Mouse (Mus musculus) liver, embryonic 14.5 days (tissue): ENCODE measurements around the gene Tiam2. TPM values are rescaled to one million over a fixed set of nuclear protein-coding genes. Genes with fewer than 3 reads are reported as not detected.
"Not testable (repeated sequence)": the region's sequence is repeated elsewhere in the genome, so short reads cannot be mapped to it uniquely, and the experiment has no call there.

ENCODE experiments used
- ATAC-seq: fragments of 200-750 bp; cut with Nextera tagmentation; 2 replicates; pipeline ENCODE4 v1.8.0; 2017; ENCODE audit warnings: moderate number of reproducible peaks, mild to moderate bottlenecking, moderate library complexity; ENCODE audit not compliant: insufficient read depth
- DNase-seq, 3 experiments: peaks; one replicate each; pipeline ENCODE4 v3.0.0-alpha.2; 2012 to 2013; ENCODE audit warnings: low read depth in 3 of 3, low spot score in 3 of 3
- H3K27ac ChIP-seq: fragments of 300-500 bp; sonication (generic); 2 replicates; pipeline ENCODE4 v1.5.1; 2014; ENCODE audit warnings: moderate library complexity, mild to moderate bottlenecking, control low read depth, inconsistent platforms
- H3K27me3 ChIP-seq: fragments of 300-500 bp; sonication (generic); 2 replicates; pipeline ENCODE4 v1.6.1; 2014; ENCODE audit warnings: mild to moderate bottlenecking, low read length, moderate library complexity; ENCODE audit not compliant: control insufficient read depth, insufficient read depth
- H3K36me3 ChIP-seq: fragments of 300-500 bp; sonication (generic); replicated peaks from 2 replicates; pipeline ENCODE4 v1.6.1; 2014; ENCODE audit warnings: low read depth; ENCODE audit not compliant: control insufficient read depth, insufficient read depth
- H3K4me1 ChIP-seq, 2 experiments: fragments of 200-500 bp in 1 of 2; fragments of 300-500 bp in 1 of 2; sonication (generic) in 1 of 2; replicated peaks; 2 replicates each; pipeline ENCODE4 v1.6.1; 2012 to 2014; ENCODE audit warnings: antibody characterized with exemption in 1 of 2, inconsistent platforms in 1 of 2, low read length in 1 of 2; ENCODE audit not compliant: control insufficient read depth in 2 of 2, insufficient read depth in 2 of 2
- H3K4me2 ChIP-seq: fragments of 300-500 bp; sonication (generic); 2 replicates; pipeline ENCODE4 v1.6.1; 2014; ENCODE audit warnings: low read depth, mild to moderate bottlenecking, control low read depth, moderate library complexity
- H3K4me3 ChIP-seq, 2 experiments: fragments of 200-500 bp in 1 of 2; fragments of 300-500 bp in 1 of 2; sonication (generic) in 1 of 2; 2 replicates each; pipeline ENCODE4 v1.5.1; 2012 to 2014; ENCODE audit warnings: low read depth in 2 of 2, low read length in 2 of 2, mild to moderate bottlenecking in 2 of 2, control low read depth in 1 of 2, inconsistent platforms in 1 of 2, moderate library complexity in 1 of 2; ENCODE audit not compliant: insufficient read depth in 1 of 2
- H3K9ac ChIP-seq: fragments of 300-500 bp; sonication (generic); replicated peaks from 2 replicates; pipeline ENCODE4 v1.6.1; 2014; ENCODE audit warnings: mild to moderate bottlenecking, control low read depth, moderate library complexity
- H3K9me3 ChIP-seq: fragments of 300-500 bp; sonication (generic); 2 replicates; pipeline ENCODE4 v1.6.1; 2016; ENCODE audit warnings: low read length, mixed read lengths; ENCODE audit not compliant: control insufficient read depth
- CTCF ChIP-seq: IDR thresholded peaks from 2 replicates; pipeline ENCODE4 v1.5.1; 2016; ENCODE audit warnings: antibody characterized with exemption, low read depth, control low read depth
- EP300 ChIP-seq: IDR thresholded peaks from 2 replicates; pipeline ENCODE4 v1.6.1; 2016; ENCODE audit warnings: antibody characterized with exemption, low read depth
- WGBS: fragments of 180-500 bp; shearing (Covaris S2); extraction: QIAGEN DNeasy Blood & Tissue Kit; methylation state at CpG from one replicate; pipeline ENCODE4 v1.1.7; 2014; ENCODE audit not compliant: insufficient replicate concordance; 5-methylcytosine and 5-hydroxymethylcytosine counted together
- polyA plus RNA-seq, 2 experiments: library from polyadenylated mRNA; depleted of rRNA in 1 of 2; stranded (reverse) in 1 of 2; unstranded in 1 of 2; fragments of >200 nt; fragmentation: Nextera tagmentation in 1 of 2; extraction: Ambion mirVana in 1 of 2; gene quantifications; 2 replicates each; pipeline versions ENCODE4 v1.2.1 to v1.2.3; 2012 to 2014

The Tiam2 gene
- polyA plus RNA-seq, 2 experiments, result 0.30 to 0.60 TPM

DNA sequence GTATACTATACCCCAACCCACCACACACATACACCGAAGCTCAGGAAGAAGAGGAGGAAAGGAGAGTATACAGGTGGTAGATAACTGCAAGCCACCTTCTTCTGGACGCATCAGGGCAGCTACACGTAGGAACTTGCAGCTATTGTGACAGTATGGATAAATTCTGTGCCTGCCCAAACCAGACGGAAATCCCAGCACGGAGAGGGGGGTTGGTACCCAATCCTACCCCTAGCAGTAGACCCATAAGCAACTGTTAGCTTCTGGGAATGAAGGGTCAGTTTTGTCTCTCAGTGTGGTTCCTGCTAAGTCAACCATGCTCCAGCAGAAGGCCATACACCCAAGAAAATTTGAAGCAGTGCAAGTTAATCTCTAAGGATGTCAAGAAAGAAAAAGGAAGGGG, 23.0 kb downstream of the Tiam2 start:
- Histone ChIP-seq H3K9ac (no peak overlapping the region), H3K4me1 (no peaks in the 10 kb centered on the region), H3K27ac (no peak overlapping the region), H3K4me2 (no peak overlapping the region), H3K9me3 (no peaks in the 10 kb centered on the region), H3K4me3 (no peak overlapping the region), H3K27me3 (no peaks in the 10 kb centered on the region), H3K36me3 (no peaks in the 10 kb centered on the region)
- 59% methylated on average over 5 of the region's 5 CpGs for WGBS
- ATAC-seq, result no peak
- TF ChIP-seq EP300, result no peak
- no peak for TF ChIP-seq CTCF
- DNase-seq, result no peak

DNA sequence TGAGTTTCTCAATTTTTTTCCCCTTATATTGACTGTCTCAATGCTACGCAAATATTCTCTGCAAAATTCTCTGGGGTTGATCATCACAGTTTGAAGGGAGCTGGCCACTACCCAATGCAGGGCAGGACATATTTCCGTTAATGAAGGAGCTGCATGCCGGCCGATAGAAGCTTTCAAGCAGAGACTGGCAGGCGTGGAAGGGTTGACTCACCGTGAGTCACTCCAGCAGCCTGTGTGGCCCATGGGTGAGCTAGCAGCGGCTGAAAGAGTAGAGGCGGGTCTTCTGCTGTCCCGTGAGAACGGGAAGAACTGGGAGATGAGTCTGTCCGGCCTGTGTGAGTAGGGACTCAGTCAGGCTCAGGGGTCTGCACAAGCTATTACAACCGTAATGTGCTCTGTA, 23.6 kb downstream of the Tiam2 start:
- ATAC-seq (no peak), DNase-seq (no peak)
- H3K4me1 ChIP-seq, result no peaks in the 10 kb centered on the region
- H3K4me3 ChIP-seq, result no peak overlapping the region
- H3K4me2 ChIP-seq, result no peak overlapping the region
- no peak overlapping the region for H3K9ac ChIP-seq
- WGBS, result 59% methylated on average over 12 of the region's 12 CpGs
- no peak overlapping the region for H3K27ac ChIP-seq
- H3K9me3 ChIP-seq, result no peaks in the 10 kb centered on the region
- TF ChIP-seq EP300, result no peak
- TF ChIP-seq CTCF, result no peak
- no peaks in the 10 kb centered on the region for H3K36me3 ChIP-seq
- no peaks in the 10 kb centered on the region for H3K27me3 ChIP-seq

DNA sequence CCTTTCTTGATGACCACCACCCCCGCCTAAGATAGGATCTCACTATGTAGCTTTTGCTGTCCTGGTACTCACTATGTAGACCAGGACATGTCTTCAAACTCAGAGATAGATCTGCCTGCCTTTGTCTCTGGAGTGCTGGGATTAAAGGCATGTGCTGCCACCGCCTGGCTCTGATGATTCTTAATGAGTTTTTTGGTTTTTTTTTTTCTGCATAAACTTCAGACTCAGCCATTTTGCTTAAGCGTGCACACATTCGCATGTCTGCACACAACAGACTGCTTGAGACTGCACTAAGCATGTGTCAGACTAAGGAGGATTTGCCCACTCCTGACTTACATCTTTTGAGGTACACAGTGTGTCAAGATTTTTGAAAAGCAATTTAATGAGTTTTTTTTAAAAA, 24.0 kb downstream of the Tiam2 start:
- Histone ChIP-seq H3K9me3 (no peaks in the 10 kb centered on the region), H3K27me3 (no peaks in the 10 kb centered on the region), H3K4me3 (no peak overlapping the region), H3K36me3 (no peaks in the 10 kb centered on the region), H3K27ac (no peak overlapping the region), H3K4me2 (no peak overlapping the region), H3K9ac (no peak overlapping the region), H3K4me1 (no peaks in the 10 kb centered on the region)
- ATAC-seq, result no peak
- DNase-seq, result no peak
- WGBS, result 66% methylated on average over 4 of the region's 4 CpGs
- TF ChIP-seq CTCF (no peak), EP300 (no peak)

GRCm38 (mm10) chr17:3351668-3352067, 25.3 kb downstream of the Tiam2 start:
- ATAC-seq (no peak), DNase-seq (no peak)
- TF ChIP-seq EP300, result no peak
- no peak for TF ChIP-seq CTCF
- Histone ChIP-seq H3K4me1 (no peaks in the 10 kb centered on the region), H3K9me3 (no peaks in the 10 kb centered on the region), H3K9ac (no peak overlapping the region), H3K4me2 (no peak overlapping the region), H3K4me3 (no peak overlapping the region), H3K27ac (no peak overlapping the region), H3K27me3 (no peaks in the 10 kb centered on the region), H3K36me3 (no peaks in the 10 kb centered on the region)
- WGBS, result 43% methylated on average over 4 of the region's 4 CpGs

DNA sequence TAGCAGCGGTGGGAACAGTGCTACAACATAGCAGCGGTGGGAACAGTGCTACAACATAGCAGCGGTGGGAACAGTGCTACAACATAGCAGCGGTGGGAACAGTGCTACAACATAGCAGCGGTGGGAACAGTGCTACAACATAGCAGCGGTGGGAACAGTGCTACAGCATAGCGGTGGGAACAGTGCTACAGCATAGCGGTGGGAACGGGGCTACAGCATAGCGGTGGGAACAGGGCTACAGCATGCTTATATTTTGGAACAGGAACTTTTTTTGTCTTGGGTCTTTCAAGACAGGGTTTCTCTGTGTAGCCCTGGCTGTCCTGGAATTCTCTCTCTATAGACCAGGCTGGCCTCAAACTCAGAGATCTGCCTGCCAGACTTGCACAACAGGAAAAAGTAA, 26.8 kb downstream of the Tiam2 start:
- 80% methylated on average over 8 of the region's 10 CpGs for WGBS

GRCm38 (mm10) chr17:3354856-3355255, 28.5 kb downstream of the Tiam2 start:
- H3K27me3 ChIP-seq, result no peaks in the 10 kb centered on the region
- H3K4me3 ChIP-seq, result no peak overlapping the region
- DNase-seq (no peak), ATAC-seq (no peak)
- no peak for TF ChIP-seq CTCF
- TF ChIP-seq EP300, result no peak
- H3K9me3 ChIP-seq, result no peaks in the 10 kb centered on the region
- no peak overlapping the region for H3K9ac ChIP-seq
- 44% methylated on average over 3 of the region's 3 CpGs for WGBS
- H3K27ac ChIP-seq, result no peak overlapping the region
- H3K4me1 ChIP-seq, result no peaks in the 10 kb centered on the region
- H3K36me3 ChIP-seq, result no peaks in the 10 kb centered on the region
- no peak overlapping the region for H3K4me2 ChIP-seq

More for the DNA sequence above, 26.8 kb downstream of the Tiam2 start:
- not testable (repeated sequence) for H3K4me3 ChIP-seq, H3K4me1 ChIP-seq, H3K27me3 ChIP-seq, H3K9ac ChIP-seq, H3K36me3 ChIP-seq, ATAC-seq, H3K4me2 ChIP-seq, H3K27ac ChIP-seq, H3K9me3 ChIP-seq
- DNase-seq, result peak in 1 of 3 experiments; percentile 1
